Mouse (Mus musculus) lung, postnatal 0 days (tissue): ENCODE measurements around the gene Olfr449. TPM values are rescaled to one million over a fixed set of nuclear protein-coding genes. Genes with fewer than 3 reads are reported as not detected.

Source experiments
- ATAC-seq: fragments of 200-750 bp; cut with Nextera tagmentation; 2 replicates; pipeline ENCODE4 v1.8.0; 2017; ENCODE audit warnings: moderate library complexity
- DNase-seq: peaks from one replicate; pipeline ENCODE4 v3.0.0-alpha.2; 2016; ENCODE audit warnings: low spot score
- H3K27ac ChIP-seq: fragments of 300-500 bp; sonication (generic); 2 replicates; pipeline ENCODE4 v1.5.1; 2014; ENCODE audit warnings: antibody characterized with exemption, mild to moderate bottlenecking, low read length, mixed read lengths
- H3K27me3 ChIP-seq: fragments of 300-500 bp; sonication (generic); replicated peaks from 2 replicates; pipeline ENCODE4 v1.6.1; 2014; ENCODE audit warnings: low read length, mixed read lengths; ENCODE audit not compliant: insufficient read depth
- H3K36me3 ChIP-seq: fragments of 300-500 bp; sonication (generic); 2 replicates; pipeline ENCODE4 v1.6.1; 2014; ENCODE audit warnings: low read length, mixed read lengths; ENCODE audit not compliant: insufficient read depth
- H3K4me1 ChIP-seq: fragments of 300-500 bp; sonication (generic); 2 replicates; pipeline ENCODE4 v1.6.1; 2014; ENCODE audit warnings: antibody characterized with exemption, low read depth, low read length, mixed read lengths; ENCODE audit not compliant: insufficient read depth
- H3K4me2 ChIP-seq: fragments of 300-500 bp; sonication (generic); replicated peaks from 2 replicates; pipeline ENCODE4 v1.6.1; 2014; ENCODE audit warnings: low read depth, mild to moderate bottlenecking, low read length, moderate library complexity, mixed read lengths
- H3K4me3 ChIP-seq: fragments of 300-500 bp; sonication (generic); 2 replicates; pipeline ENCODE4 v1.5.1; 2014; ENCODE audit warnings: low read depth, low read length
- H3K9ac ChIP-seq: fragments of 300-500 bp; sonication (generic); replicated peaks from 2 replicates; pipeline ENCODE4 v1.6.1; 2014; ENCODE audit warnings: low read depth, mild to moderate bottlenecking
- H3K9me3 ChIP-seq: fragments of 300-500 bp; sonication (generic); 2 replicates; pipeline ENCODE4 v1.6.1; 2016; ENCODE audit warnings: low read length, mixed read lengths
- CTCF ChIP-seq: IDR thresholded peaks from 2 replicates; pipeline ENCODE4 v1.5.1; 2016; ENCODE audit warnings: antibody characterized with exemption, mild to moderate bottlenecking
- EP300 ChIP-seq: IDR thresholded peaks from 2 replicates; pipeline ENCODE4 v1.6.1; 2016; ENCODE audit warnings: antibody characterized with exemption, mild to moderate bottlenecking, control low read depth
- whole genome bisulfite sequencing: fragments of 180-500 bp; shearing (Covaris S2); extraction: QIAGEN DNeasy Blood & Tissue Kit; methylation state at CpG from one replicate; pipeline ENCODE4 v1.1.7; 2014; 5-methylcytosine and 5-hydroxymethylcytosine counted together
- polyA plus RNA-seq: library from polyadenylated mRNA; unstranded; fragments of >200 nt; fragmentation: Nextera tagmentation; extraction: Ambion mirVana; gene quantifications from 2 replicates; pipeline ENCODE4 v1.2.1, GENCODE M21; 2015

Gene Olfr449
- polyA plus RNA-seq, result not detected in 2 replicates

- TF ChIP-seq EP300, result no peak
- TF ChIP-seq CTCF, result no peak
- Histone ChIP-seq H3K9me3 (no peaks in the 10 kb centered on the region), H3K27ac (no peak within 1 kb of the TSS), H3K4me1 (no peaks in the 10 kb centered on the region), H3K4me3 (no peak within 1 kb of the TSS), H3K9ac (no peak within 1 kb of the TSS), H3K27me3 (no peaks in the 10 kb centered on the region), H3K4me2 (no peak within 1 kb of the TSS), H3K36me3 (no peaks in the 10 kb centered on the region)
- ATAC-seq (no peak), DNase-seq (no peak)
Measured at GRCm38 (mm10) chr6:42834084-42834483, at the start of gene Olfr449. TSS of gene Olfr449 (plus strand) at chr6:42834384.

GRCm38 (mm10) chr6:42784793-42785192, 49.4 kb upstream of the Olfr449 start, which contains the start of gene Olfr452:
TSS of gene Olfr452 (plus strand) at chr6:42785093.
- H3K4me3 ChIP-seq, result no peak within 1 kb of the TSS
- H3K36me3 ChIP-seq, result no peaks in the 10 kb centered on the region
- DNase-seq (no peak), ATAC-seq (no peak)
- no peak within 1 kb of the TSS for H3K27ac ChIP-seq
- TF ChIP-seq CTCF (no peak), EP300 (no peak)
- H3K27me3 ChIP-seq, result no peaks in the 10 kb centered on the region
- no peak within 1 kb of the TSS for H3K4me2 ChIP-seq
- H3K9me3 ChIP-seq, result no peaks in the 10 kb centered on the region
- H3K4me1 ChIP-seq, result no peaks in the 10 kb centered on the region
- H3K9ac ChIP-seq, result no peak within 1 kb of the TSS

- Histone ChIP-seq H3K27me3 (no peaks in the 10 kb centered on the region), H3K9me3 (no peaks in the 10 kb centered on the region), H3K9ac (no peak overlapping the region), H3K4me1 (no peaks in the 10 kb centered on the region), H3K4me2 (no peak overlapping the region), H3K4me3 (no peak overlapping the region), H3K36me3 (no peaks in the 10 kb centered on the region), H3K27ac (no peak overlapping the region)
- DNase-seq (no peak), ATAC-seq (no peak)
- no peak for TF ChIP-seq EP300
- TF ChIP-seq CTCF, result 0 out of 2 replicates have a peak, but pooled peaks have one; percentile 2
- 40% methylated on average over 4 of the region's 4 CpGs for WGBS
Measured at GRCm38 (mm10) chr6:42790247-42790948, 43.8 kb upstream of the Olfr449 start.

GRCm38 (mm10) chr6:42790949-42791556, 43.1 kb upstream of the Olfr449 start:
- Histone ChIP-seq H3K4me1 (no peaks in the 10 kb centered on the region), H3K9ac (no peak overlapping the region), H3K27ac (no peak overlapping the region), H3K27me3 (no peaks in the 10 kb centered on the region), H3K9me3 (no peaks in the 10 kb centered on the region), H3K4me2 (no peak overlapping the region), H3K36me3 (no peaks in the 10 kb centered on the region), H3K4me3 (no peak overlapping the region)
- no peak for ATAC-seq
- TF ChIP-seq CTCF (no peak), EP300 (no peak)
- DNase-seq, result no peak
- 67% methylated on average over 9 of the region's 9 CpGs for WGBS

- no peak overlapping the region for H3K4me3 ChIP-seq
- no peaks in the 10 kb centered on the region for H3K27me3 ChIP-seq
- ATAC-seq (no peak), DNase-seq (no peak)
- WGBS, result 74% methylated on average over 3 of the region's 3 CpGs
- H3K4me2 ChIP-seq, result no peak overlapping the region
- no peaks in the 10 kb centered on the region for H3K36me3 ChIP-seq
- TF ChIP-seq CTCF (no peak), EP300 (no peak)
- H3K27ac ChIP-seq, result no peak overlapping the region
- no peak overlapping the region for H3K9ac ChIP-seq
- no peaks in the 10 kb centered on the region for H3K4me1 ChIP-seq
- H3K9me3 ChIP-seq, result no peaks in the 10 kb centered on the region
Measured at GRCm38 (mm10) chr6:42794982-42795381, 39.2 kb upstream of the Olfr449 start.

GRCm38 (mm10) chr6:42811639-42812038, 22.5 kb upstream of the Olfr449 start, which contains the start of gene Olfr450:
TSS of gene Olfr450 (plus strand) at chr6:42811939.
- no peaks in the 10 kb centered on the region for H3K4me1 ChIP-seq
- no peaks in the 10 kb centered on the region for H3K27me3 ChIP-seq
- no peak within 1 kb of the TSS for H3K9ac ChIP-seq
- ATAC-seq, result no peak
- WGBS, result 92% methylated on average over 1 of the region's 1 CpGs
- no peak within 1 kb of the TSS for H3K4me3 ChIP-seq
- no peak within 1 kb of the TSS for H3K27ac ChIP-seq
- H3K36me3 ChIP-seq, result no peaks in the 10 kb centered on the region
- no peaks in the 10 kb centered on the region for H3K9me3 ChIP-seq
- TF ChIP-seq CTCF (no peak), EP300 (no peak)
- no peak for DNase-seq
- H3K4me2 ChIP-seq, result no peak within 1 kb of the TSS
